Mouse (Mus musculus) neural tube, embryonic 11.5 days (tissue): ENCODE data around the gene Zfhx3. TPM values are rescaled to one million over a fixed set of nuclear protein-coding genes. Genes with fewer than 3 reads are reported as not detected.

Source experiments
- ATAC-seq: fragments of 200-750 bp; cut with Nextera tagmentation; 2 replicates; pipeline ENCODE4 v1.8.0; 2017; ENCODE audit warnings: moderate number of reproducible peaks, mild to moderate bottlenecking, moderate TSS enrichment, moderate library complexity; ENCODE audit not compliant: insufficient read depth, low FRiP score, low TSS enrichment
- DNase-seq: peaks from one replicate; pipeline ENCODE4 v3.0.0-alpha.2; 2015; ENCODE audit warnings: low spot score
- H3K27ac ChIP-seq: fragments of 300-500 bp; sonication (generic); 2 replicates; pipeline ENCODE4 v1.5.1; 2014; ENCODE audit warnings: low read depth, mild to moderate bottlenecking, low read length
- H3K27me3 ChIP-seq: fragments of 300-500 bp; sonication (generic); 2 replicates; pipeline ENCODE4 v1.6.1; 2014; ENCODE audit warnings: mild to moderate bottlenecking, low read length, mixed read lengths; ENCODE audit not compliant: control insufficient read depth, insufficient read depth
- H3K36me3 ChIP-seq: fragments of 300-500 bp; sonication (generic); 2 replicates; pipeline ENCODE4 v1.6.1; 2014; ENCODE audit warnings: mild to moderate bottlenecking, low read length, moderate library complexity, mixed read lengths; ENCODE audit not compliant: control insufficient read depth, insufficient read depth
- H3K4me1 ChIP-seq: fragments of 300-500 bp; sonication (generic); 2 replicates; pipeline ENCODE4 v1.6.1; 2014; ENCODE audit warnings: low read length, mixed read lengths; ENCODE audit not compliant: control insufficient read depth, insufficient read depth
- H3K4me2 ChIP-seq: fragments of 300-500 bp; sonication (generic); 2 replicates; pipeline ENCODE4 v1.6.1; 2014; ENCODE audit warnings: low read depth, mild to moderate bottlenecking, moderate library complexity
- H3K4me3 ChIP-seq: fragments of 300-500 bp; sonication (generic); 2 replicates; pipeline ENCODE4 v1.5.1; 2014; ENCODE audit warnings: low read depth, low read length
- H3K9ac ChIP-seq: fragments of 300-500 bp; sonication (generic); 2 replicates; pipeline ENCODE4 v1.6.1; 2014; ENCODE audit warnings: mild to moderate bottlenecking, low read length
- H3K9me3 ChIP-seq: fragments of 300-500 bp; sonication (generic); 2 replicates; pipeline ENCODE4 v1.6.1; 2016; ENCODE audit warnings: low read length; ENCODE audit not compliant: control insufficient read depth
- WGBS: fragments of 180-500 bp; shearing (Covaris S2); extraction: QIAGEN DNeasy Blood & Tissue Kit; methylation state at CpG from one replicate; pipeline ENCODE4 v1.1.7; 2014; 5-methylcytosine and 5-hydroxymethylcytosine counted together
- polyA plus RNA-seq: library from polyadenylated mRNA; unstranded; fragments of >200 nt; fragmentation: Nextera tagmentation; extraction: Ambion mirVana; gene quantifications from 2 replicates; pipeline ENCODE4 v1.2.1, GENCODE M21; 2014

The Zfhx3 gene
- polyA plus RNA-seq, 1 experiment from 2014 or later = 36.2 TPM

- Histone ChIP-seq H3K4me3 (peak overlapping the region; percentile 73), H3K27ac (0 out of 2 replicates have a peak overlapping the region, but pooled peaks have one; percentile 56), H3K36me3 (no peaks in the 10 kb centered on the region), H3K9ac (peak overlapping the region; percentile 12; the same call in 1 of the 2 replicates), H3K9me3 (no peaks in the 10 kb centered on the region), H3K4me2 (peak overlapping the region; percentile 96), H3K27me3 (no peaks in the 10 kb centered on the region), H3K4me1 (peaks cover 70% of the 10 kb centered on the region)
- ATAC-seq (no peak), DNase-seq (no peak)
- 41% methylated on average over 7 of the region's 7 CpGs for WGBS
Observed at GRCm38 (mm10) chr8:108716291-108716811, 773.9 kb downstream of the Zfhx3 start.

GRCm38 (mm10) chr8:108717545-108717944 lies 775.1 kb downstream of the Zfhx3 start:
- Histone ChIP-seq H3K27ac (no peak overlapping the region), H3K4me1 (peaks cover 65% of the 10 kb centered on the region), H3K4me2 (peak overlapping the region; percentile 96), H3K27me3 (no peaks in the 10 kb centered on the region), H3K9ac (no peak overlapping the region), H3K4me3 (peak overlapping the region; percentile 73; the same call in 1 of the 2 replicates), H3K9me3 (no peaks in the 10 kb centered on the region), H3K36me3 (no peaks in the 10 kb centered on the region)
- DNase-seq (no peak), ATAC-seq (no peak)
- WGBS = 19% methylated on average over 8 of the region's 8 CpGs

- H3K4me3 ChIP-seq = no peak overlapping the region
Observed at GRCm38 (mm10) chr8:108718031-108718430, 775.6 kb downstream of the Zfhx3 start.

GRCm38 (mm10) chr8:108720840-108721239 lies 778.4 kb downstream of the Zfhx3 start:
- 67% methylated on average over 4 of the region's 4 CpGs for WGBS
- Histone ChIP-seq H3K4me3 (no peak overlapping the region), H3K9me3 (no peaks in the 10 kb centered on the region), H3K4me2 (no peak overlapping the region), H3K27me3 (no peaks in the 10 kb centered on the region), H3K4me1 (peaks cover 67% of the 10 kb centered on the region), H3K36me3 (no peaks in the 10 kb centered on the region), H3K9ac (no peak overlapping the region), H3K27ac (no peak overlapping the region)
- no peak for ATAC-seq
- no peak for DNase-seq

More at GRCm38 (mm10) chr8:108718031-108718430, 775.6 kb downstream of the Zfhx3 start:
- ATAC-seq (no peak), DNase-seq (no peak)
- peaks cover 65% of the 10 kb centered on the region for H3K4me1 ChIP-seq
- H3K9me3 ChIP-seq = no peaks in the 10 kb centered on the region
- no peak overlapping the region for H3K27ac ChIP-seq
- peak overlapping the region; percentile 34 for H3K4me2 ChIP-seq
- H3K27me3 ChIP-seq = no peaks in the 10 kb centered on the region
- WGBS = 28% methylated on average over 6 of the region's 6 CpGs
- H3K36me3 ChIP-seq = no peaks in the 10 kb centered on the region
- no peak overlapping the region for H3K9ac ChIP-seq

GRCm38 (mm10) chr8:108722671-108723513 lies 780.4 kb downstream of the Zfhx3 start:
- 10% methylated on average over 8 of the region's 8 CpGs for WGBS
- DNase-seq (no peak), ATAC-seq (peak; percentile 74)
- Histone ChIP-seq H3K27me3 (no peaks in the 10 kb centered on the region), H3K4me3 (no peak overlapping the region), H3K4me2 (no peak overlapping the region), H3K9me3 (no peaks in the 10 kb centered on the region), H3K27ac (no peak overlapping the region), H3K9ac (no peak overlapping the region), H3K4me1 (peaks cover 68% of the 10 kb centered on the region), H3K36me3 (no peaks in the 10 kb centered on the region)

- H3K4me1 ChIP-seq = peaks cover 67% of the 10 kb centered on the region
- 42% methylated on average over 11 of the region's 11 CpGs for WGBS
- no peak overlapping the region for H3K4me3 ChIP-seq
- H3K27me3 ChIP-seq = no peaks in the 10 kb centered on the region
- H3K9ac ChIP-seq = no peak overlapping the region
- no peaks in the 10 kb centered on the region for H3K9me3 ChIP-seq
- DNase-seq (no peak), ATAC-seq (no peak)
- no peak overlapping the region for H3K27ac ChIP-seq
- H3K36me3 ChIP-seq = no peaks in the 10 kb centered on the region
- no peak overlapping the region for H3K4me2 ChIP-seq
Observed at GRCm38 (mm10) chr8:108723636-108724035, 781.2 kb downstream of the Zfhx3 start.

GRCm38 (mm10) chr8:108724818-108725506 lies 782.5 kb downstream of the Zfhx3 start:
- Histone ChIP-seq H3K4me2 (no peak overlapping the region), H3K9me3 (no peaks in the 10 kb centered on the region), H3K4me3 (no peak overlapping the region), H3K27ac (no peak overlapping the region), H3K9ac (no peak overlapping the region), H3K27me3 (no peaks in the 10 kb centered on the region), H3K4me1 (peaks cover 75% of the 10 kb centered on the region), H3K36me3 (no peaks in the 10 kb centered on the region)
- 20% methylated on average over 11 of the region's 11 CpGs for WGBS
- no peak for DNase-seq
- ATAC-seq = no peak

GRCm38 (mm10) chr8:108725631-108726030 lies 783.2 kb downstream of the Zfhx3 start:
- Histone ChIP-seq H3K4me2 (no peak overlapping the region), H3K4me3 (no peak overlapping the region), H3K36me3 (no peaks in the 10 kb centered on the region), H3K27me3 (no peaks in the 10 kb centered on the region), H3K9me3 (no peaks in the 10 kb centered on the region), H3K9ac (no peak overlapping the region), H3K27ac (no peak overlapping the region), H3K4me1 (peaks cover 80% of the 10 kb centered on the region)
- DNase-seq (no peak), ATAC-seq (no peak)
- WGBS = 45% methylated on average over 10 of the region's 10 CpGs
